Mouse (Mus musculus): Measurements from ENCODE around the gene Rps8. TPM values are rescaled to one million over a fixed set of nuclear protein-coding genes. Genes with fewer than 3 reads are reported as not detected.

The Rps8 gene
- polyA plus RNA-seq, 1 experiment, result 185 TPM

DNA sequence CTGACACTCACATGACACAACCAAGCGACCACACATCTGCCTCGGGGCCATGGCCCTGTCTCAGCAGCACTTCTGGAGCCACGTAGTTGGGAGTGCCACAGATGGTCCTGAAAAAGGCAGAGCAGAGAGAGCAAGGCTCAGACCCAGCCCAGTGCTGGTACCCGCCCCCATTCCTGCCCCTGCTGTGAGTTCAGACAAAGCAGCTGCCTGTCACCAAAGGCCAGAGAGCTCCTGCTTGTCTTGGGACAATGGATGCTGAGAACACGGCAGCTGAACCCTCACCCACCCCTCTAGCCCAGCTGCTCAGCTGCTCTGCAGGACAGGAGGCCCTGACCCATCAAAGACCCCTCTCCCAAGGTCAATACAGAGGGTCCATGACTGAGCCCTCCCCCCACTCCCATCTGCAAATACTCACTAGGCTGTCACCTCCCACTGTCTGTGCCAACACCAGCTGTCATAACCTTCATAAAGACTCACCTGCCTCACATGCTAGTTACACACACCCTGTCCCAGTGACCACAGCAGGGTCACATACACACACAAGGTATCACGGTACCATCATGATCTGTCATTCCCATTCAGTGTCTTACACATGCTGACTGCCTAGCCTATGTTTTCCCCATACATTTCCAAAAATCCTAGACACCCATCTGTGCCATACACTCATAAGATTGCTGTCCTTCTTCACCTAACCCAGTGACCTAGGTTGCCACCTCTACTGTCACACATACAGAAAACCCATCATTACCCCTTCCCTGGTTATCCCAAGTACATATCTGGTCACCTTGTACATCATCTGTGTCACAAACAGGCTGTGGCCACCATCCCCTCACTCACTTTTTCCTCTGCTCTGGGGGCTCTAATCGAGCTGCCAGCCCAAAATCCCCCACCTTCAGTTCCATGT is 23.9 kb downstream of the Rps8 start:
- no peak overlapping the region for H3K4me3 ChIP-seq (ENCODE audit: control insufficient read depth, low read depth, low read length)
- H3K4me1 ChIP-seq (ENCODE audit: control insufficient read depth, insufficient read depth, low read length), result peaks cover 19% of the 10 kb centered on the region
- H3K27ac ChIP-seq (ENCODE audit: control insufficient read depth, insufficient read depth, low read depth, low read length), result no peak overlapping the region
- TF ChIP-seq CTCF (IDR thresholded peaks at IDR 0.05; ENCODE audit: control insufficient read depth, insufficient read depth, insufficient replicate concordance, low read depth, low read length), result no peak
- no peak for TF ChIP-seq POLR2A (IDR thresholded peaks at IDR 0.05; ENCODE audit: control insufficient read depth, low read depth, low read length)
- no peaks in the 10 kb centered on the region for H3K36me3 ChIP-seq (ENCODE audit: control insufficient read depth, insufficient read depth, low read length)
- H3K27me3 ChIP-seq (ENCODE audit: control insufficient read depth, insufficient read depth, low read length), result no peaks in the 10 kb centered on the region

- Histone ChIP-seq H3K36me3 (ENCODE audit: control insufficient read depth, insufficient read depth, low read length) (no peaks in the 10 kb centered on the region), H3K27ac (ENCODE audit: control insufficient read depth, insufficient read depth, low read depth, low read length) (no peak overlapping the region), H3K4me3 (ENCODE audit: control insufficient read depth, low read depth, low read length) (no peak overlapping the region), H3K27me3 (ENCODE audit: control insufficient read depth, insufficient read depth, low read length) (no peaks in the 10 kb centered on the region), H3K4me1 (ENCODE audit: control insufficient read depth, insufficient read depth, low read length) (peaks cover 19% of the 10 kb centered on the region)
- TF ChIP-seq CTCF (IDR thresholded peaks at IDR 0.05; ENCODE audit: control insufficient read depth, insufficient read depth, insufficient replicate concordance, low read depth, low read length) (no peak), POLR2A (IDR thresholded peaks at IDR 0.05; ENCODE audit: control insufficient read depth, low read depth, low read length) (no peak)
These were observed 24.8 kb downstream of the Rps8 start for GRCm38 (mm10) chr4:117131198-117131597.

GRCm38 (mm10) chr4:117130790-117131189 is 25.3 kb downstream of the Rps8 start:
- no peaks in the 10 kb centered on the region for H3K36me3 ChIP-seq (ENCODE audit: control insufficient read depth, insufficient read depth, low read length)
- no peak overlapping the region for H3K4me3 ChIP-seq (ENCODE audit: control insufficient read depth, low read depth, low read length)
- no peaks in the 10 kb centered on the region for H3K27me3 ChIP-seq (ENCODE audit: control insufficient read depth, insufficient read depth, low read length)
- no peak overlapping the region for H3K27ac ChIP-seq (ENCODE audit: control insufficient read depth, insufficient read depth, low read depth, low read length)
- TF ChIP-seq CTCF (IDR thresholded peaks at IDR 0.05; ENCODE audit: control insufficient read depth, insufficient read depth, insufficient replicate concordance, low read depth, low read length) (no peak), POLR2A (IDR thresholded peaks at IDR 0.05; ENCODE audit: control insufficient read depth, low read depth, low read length) (no peak)
- peaks cover 22% of the 10 kb centered on the region for H3K4me1 ChIP-seq (ENCODE audit: control insufficient read depth, insufficient read depth, low read length)

DNA sequence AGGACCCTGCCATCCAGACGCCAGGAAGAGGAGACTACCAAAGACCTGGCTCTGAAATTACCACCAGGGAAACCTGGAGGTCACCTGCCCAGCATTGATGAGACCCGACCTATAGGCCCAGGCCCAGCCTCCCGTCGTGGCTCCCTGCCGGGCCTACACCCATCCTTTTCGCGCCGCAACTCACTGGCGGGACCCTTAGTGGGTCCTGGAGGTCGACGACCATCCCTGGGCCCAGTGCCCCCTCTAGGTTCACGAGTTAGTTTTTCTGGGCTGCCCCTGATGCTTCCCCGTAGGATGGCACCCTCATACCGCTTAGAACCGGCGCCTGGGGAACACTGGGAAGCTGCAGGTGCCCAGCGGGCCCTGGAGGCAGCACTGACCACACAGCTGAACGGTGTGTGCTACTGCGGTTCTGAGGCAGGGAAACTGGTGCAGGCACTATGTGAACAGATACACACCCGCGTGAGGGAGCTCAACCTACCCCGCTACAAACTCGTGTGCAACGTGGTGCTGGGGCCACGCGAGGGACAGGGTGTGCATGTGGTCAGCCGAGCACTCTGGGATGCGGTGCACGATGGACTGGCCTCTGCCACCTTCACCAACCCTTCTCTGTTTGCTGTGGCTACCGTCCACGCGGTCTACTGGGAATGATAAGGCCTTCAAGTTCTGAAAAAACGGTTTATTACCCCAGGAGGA is 27.9 kb downstream of the Rps8 start:
- Histone ChIP-seq H3K27ac (ENCODE audit: control insufficient read depth, insufficient read depth, low read depth, low read length) (no peak overlapping the region), H3K4me1 (ENCODE audit: control insufficient read depth, insufficient read depth, low read length) (peaks cover 19% of the 10 kb centered on the region), H3K27me3 (ENCODE audit: control insufficient read depth, insufficient read depth, low read length) (no peaks in the 10 kb centered on the region), H3K36me3 (ENCODE audit: control insufficient read depth, insufficient read depth, low read length) (no peaks in the 10 kb centered on the region), H3K4me3 (ENCODE audit: control insufficient read depth, low read depth, low read length) (no peak overlapping the region)
- TF ChIP-seq CTCF (IDR thresholded peaks at IDR 0.05; ENCODE audit: control insufficient read depth, insufficient read depth, insufficient replicate concordance, low read depth, low read length) (no peak), POLR2A (IDR thresholded peaks at IDR 0.05; ENCODE audit: control insufficient read depth, low read depth, low read length) (no peak)

GRCm38 (mm10) chr4:117126675-117127290 is 29.3 kb downstream of the Rps8 start, which contains the start of gene Tctex1d4:
Gene Tctex1d4 (plus strand): TSS chr4:117126794.
- Histone ChIP-seq H3K4me1 (ENCODE audit: control insufficient read depth, insufficient read depth, low read length) (peaks cover 14% of the 10 kb centered on the region), H3K27me3 (ENCODE audit: control insufficient read depth, insufficient read depth, low read length) (no peaks in the 10 kb centered on the region), H3K27ac (ENCODE audit: control insufficient read depth, insufficient read depth, low read depth, low read length) (peak within 1 kb of the TSS; percentile 16), H3K4me3 (ENCODE audit: control insufficient read depth, low read depth, low read length) (no peak within 1 kb of the TSS), H3K36me3 (ENCODE audit: control insufficient read depth, insufficient read depth, low read length) (no peaks in the 10 kb centered on the region)
- no peak for TF ChIP-seq CTCF (IDR thresholded peaks at IDR 0.05; ENCODE audit: control insufficient read depth, insufficient read depth, insufficient replicate concordance, low read depth, low read length)
- no peak for TF ChIP-seq POLR2A (IDR thresholded peaks at IDR 0.05; ENCODE audit: control insufficient read depth, low read depth, low read length)

DNA sequence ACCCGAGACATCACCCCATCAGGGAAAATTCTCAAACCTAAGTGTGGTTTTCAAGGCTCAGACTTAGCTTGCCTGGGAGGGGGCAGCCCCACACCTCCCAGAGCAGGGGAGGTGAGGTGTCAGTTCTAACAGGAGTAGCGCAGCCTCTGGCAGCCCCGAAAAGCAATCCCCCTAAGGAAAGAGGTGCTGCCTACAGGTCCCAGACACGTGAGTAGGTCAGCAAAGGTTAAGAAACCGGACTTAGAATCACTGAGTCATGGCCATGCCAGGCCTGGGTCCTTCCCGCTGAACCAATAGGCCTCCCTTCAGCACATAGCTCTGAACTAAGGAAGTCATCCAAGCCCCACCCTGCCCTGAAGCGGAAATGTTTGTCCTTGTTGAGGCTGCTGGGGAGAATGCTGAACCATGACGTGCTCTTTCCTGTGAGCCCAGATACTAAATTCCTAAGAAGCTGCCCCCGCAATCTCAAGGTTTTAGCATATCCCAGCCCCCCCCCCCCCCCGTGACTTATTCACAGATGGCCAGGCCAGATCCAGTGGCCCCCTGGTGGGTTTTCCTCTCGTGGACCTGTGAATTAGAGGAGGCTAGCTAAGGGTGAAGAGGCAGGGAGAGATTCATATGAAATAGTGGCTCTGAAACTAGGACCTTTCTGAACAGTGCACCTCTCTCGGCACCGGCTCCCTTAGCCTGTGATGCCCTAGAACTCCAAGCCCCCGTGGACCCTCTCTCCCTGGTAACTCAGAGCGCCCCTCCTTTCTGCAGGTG is 30.0 kb downstream of the Rps8 start:
- TF ChIP-seq POLR2A (IDR thresholded peaks at IDR 0.05; ENCODE audit: control insufficient read depth, low read depth, low read length) (no peak), CTCF (IDR thresholded peaks at IDR 0.05; ENCODE audit: control insufficient read depth, insufficient read depth, insufficient replicate concordance, low read depth, low read length) (no peak)
- H3K4me3 ChIP-seq (ENCODE audit: control insufficient read depth, low read depth, low read length), result no peak overlapping the region
- H3K27ac ChIP-seq (ENCODE audit: control insufficient read depth, insufficient read depth, low read depth, low read length), result peak overlapping the region; percentile 16
- H3K36me3 ChIP-seq (ENCODE audit: control insufficient read depth, insufficient read depth, low read length), result no peaks in the 10 kb centered on the region
- H3K27me3 ChIP-seq (ENCODE audit: control insufficient read depth, insufficient read depth, low read length), result no peaks in the 10 kb centered on the region
- peaks cover 14% of the 10 kb centered on the region for H3K4me1 ChIP-seq (ENCODE audit: control insufficient read depth, insufficient read depth, low read length)

All from testis, adult 2 months (tissue).